Mouse (Mus musculus): ENCODE measurements at regions not wholly inside any gene's neighbourhood (a gene's known extent, or its start where the extent isn't known, plus 50 kb on each side); places are given as distances from the start of the nearest gene placed in this dataset.
A peak's percentile ranks its signal among the peaks of the same experiment; 100 is the strongest.
"Not testable (repeated sequence)": the region's sequence is repeated elsewhere in the genome, so short reads cannot be mapped to it uniquely, and the experiment has no call there.

- no peaks in the 10 kb centered on the region for H3K27me3 ChIP-seq
- no peaks in the 10 kb centered on the region for H3K4me1 ChIP-seq
- ATAC-seq (replicated peaks): no peak
- H3K9ac ChIP-seq (replicated peaks): no peak overlapping the region
- no peak overlapping the region for H3K27ac ChIP-seq (replicated peaks)
- no peaks in the 10 kb centered on the region for H3K36me3 ChIP-seq
- H3K4me3 ChIP-seq: no peak overlapping the region
- 91% methylated on average over 5 of the region's 5 CpGs for WGBS
- H3K4me2 ChIP-seq (replicated peaks): no peak overlapping the region
- no peaks in the 10 kb centered on the region for H3K9me3 ChIP-seq
These were observed 204.7 kb upstream of the Pclo start for GRCm38 (mm10) chr5:14309981-14310380.

- H3K4me2 ChIP-seq (replicated peaks): no peak overlapping the region
- H3K27ac ChIP-seq (replicated peaks): no peak overlapping the region
- H3K27me3 ChIP-seq: no peaks in the 10 kb centered on the region
- no peaks in the 10 kb centered on the region for H3K4me1 ChIP-seq
- H3K4me3 ChIP-seq: no peak overlapping the region
- no peaks in the 10 kb centered on the region for H3K36me3 ChIP-seq
- 87% methylated on average over 3 of the region's 3 CpGs for WGBS
- no peak overlapping the region for H3K9ac ChIP-seq (replicated peaks)
- no peak for ATAC-seq (replicated peaks)
- no peaks in the 10 kb centered on the region for H3K9me3 ChIP-seq
These were observed 203.0 kb upstream of the Pclo start for GRCm38 (mm10) chr5:14311729-14312128.

GRCm38 (mm10) chr5:14320216-14320615 is 194.5 kb upstream of the Pclo start:
- H3K27me3 ChIP-seq: no peaks in the 10 kb centered on the region
- ATAC-seq (replicated peaks): no peak
- no peaks in the 10 kb centered on the region for H3K36me3 ChIP-seq
- H3K9me3 ChIP-seq: no peaks in the 10 kb centered on the region
- H3K27ac ChIP-seq (replicated peaks): no peak overlapping the region
- no peaks in the 10 kb centered on the region for H3K4me1 ChIP-seq
- no peak overlapping the region for H3K9ac ChIP-seq (replicated peaks)
- no peak overlapping the region for H3K4me2 ChIP-seq (replicated peaks)
- no peak overlapping the region for H3K4me3 ChIP-seq
- WGBS: 89% methylated on average over 4 of the region's 4 CpGs

GRCm38 (mm10) chr5:14322000-14322399 is 192.7 kb upstream of the Pclo start:
- Histone ChIP-seq H3K9me3 (no peaks in the 10 kb centered on the region), H3K9ac (replicated peaks) (no peak overlapping the region), H3K4me3 (no peak overlapping the region), H3K27me3 (no peaks in the 10 kb centered on the region), H3K4me1 (no peaks in the 10 kb centered on the region), H3K36me3 (no peaks in the 10 kb centered on the region), H3K4me2 (replicated peaks) (no peak overlapping the region), H3K27ac (replicated peaks) (no peak overlapping the region)
- WGBS: 54% methylated on average over 1 of the region's 1 CpGs
- ATAC-seq (replicated peaks): no peak

- Histone ChIP-seq H3K4me1 (no peaks in the 10 kb centered on the region), H3K4me3 (no peak overlapping the region), H3K9ac (replicated peaks) (no peak overlapping the region), H3K27me3 (no peaks in the 10 kb centered on the region), H3K27ac (replicated peaks) (no peak overlapping the region), H3K9me3 (no peaks in the 10 kb centered on the region), H3K4me2 (replicated peaks) (no peak overlapping the region), H3K36me3 (no peaks in the 10 kb centered on the region)
- WGBS: 57% methylated on average over 1 of the region's 1 CpGs
- no peak for ATAC-seq (replicated peaks)
These were observed 154.3 kb upstream of the Pclo start for GRCm38 (mm10) chr5:14360446-14360845.

GRCm38 (mm10) chr5:14389184-14389890 is 125.4 kb upstream of the Pclo start:
- H3K4me2 ChIP-seq (replicated peaks): no peak overlapping the region
- H3K9me3 ChIP-seq: no peaks in the 10 kb centered on the region
- no peaks in the 10 kb centered on the region for H3K4me1 ChIP-seq
- H3K27me3 ChIP-seq: no peaks in the 10 kb centered on the region
- no peak overlapping the region for H3K4me3 ChIP-seq
- 21% methylated on average over 6 of the region's 6 CpGs for WGBS
- H3K36me3 ChIP-seq: no peaks in the 10 kb centered on the region
- peak; percentile 95 for ATAC-seq (replicated peaks)
- no peak overlapping the region for H3K9ac ChIP-seq (replicated peaks)
- H3K27ac ChIP-seq (replicated peaks): no peak overlapping the region

- H3K27ac ChIP-seq (replicated peaks): no peak overlapping the region
- H3K4me2 ChIP-seq (replicated peaks): no peak overlapping the region
- H3K27me3 ChIP-seq: no peaks in the 10 kb centered on the region
- 77% methylated on average over 3 of the region's 3 CpGs for WGBS
- no peak overlapping the region for H3K9ac ChIP-seq (replicated peaks)
- H3K9me3 ChIP-seq: no peaks in the 10 kb centered on the region
- no peaks in the 10 kb centered on the region for H3K36me3 ChIP-seq
- no peaks in the 10 kb centered on the region for H3K4me1 ChIP-seq
- no peak overlapping the region for H3K4me3 ChIP-seq
- ATAC-seq (replicated peaks): no peak
These were observed 122.9 kb upstream of the Pclo start for GRCm38 (mm10) chr5:14391793-14392192.

GRCm38 (mm10) chr5:14403381-14403780 is 111.3 kb upstream of the Pclo start:
- not testable (repeated sequence) for H3K4me3 ChIP-seq; H3K9me3 ChIP-seq; H3K27ac ChIP-seq (replicated peaks); H3K27me3 ChIP-seq; H3K4me1 ChIP-seq; H3K9ac ChIP-seq (replicated peaks); H3K36me3 ChIP-seq; H3K4me2 ChIP-seq (replicated peaks); ATAC-seq (replicated peaks)
- 95% methylated on average over 10 of the region's 12 CpGs for WGBS

- Histone ChIP-seq H3K27me3 (no peaks in the 10 kb centered on the region), H3K27ac (replicated peaks) (no peak overlapping the region), H3K4me1 (no peaks in the 10 kb centered on the region), H3K4me2 (replicated peaks) (no peak overlapping the region), H3K9ac (replicated peaks) (no peak overlapping the region), H3K9me3 (no peaks in the 10 kb centered on the region), H3K36me3 (no peaks in the 10 kb centered on the region), H3K4me3 (no peak overlapping the region)
- 72% methylated on average over 2 of the region's 2 CpGs for WGBS
- ATAC-seq (replicated peaks): no peak
These were observed 110.4 kb upstream of the Pclo start for GRCm38 (mm10) chr5:14404344-14404743.

- Histone ChIP-seq H3K4me1 (no peaks in the 10 kb centered on the region), H3K4me2 (replicated peaks) (no peak overlapping the region), H3K27me3 (no peaks in the 10 kb centered on the region), H3K4me3 (no peak overlapping the region), H3K36me3 (no peaks in the 10 kb centered on the region), H3K27ac (replicated peaks) (no peak overlapping the region), H3K9me3 (no peaks in the 10 kb centered on the region), H3K9ac (replicated peaks) (no peak overlapping the region)
- WGBS: 63% methylated on average over 1 of the region's 1 CpGs
- ATAC-seq (replicated peaks): no peak
These were observed 99.4 kb upstream of the Pclo start for GRCm38 (mm10) chr5:14415234-14415862.

- no peak for ATAC-seq (replicated peaks)
- Histone ChIP-seq H3K27ac (replicated peaks) (no peak overlapping the region), H3K27me3 (no peaks in the 10 kb centered on the region), H3K4me3 (no peak overlapping the region), H3K36me3 (no peaks in the 10 kb centered on the region), H3K9ac (replicated peaks) (no peak overlapping the region), H3K4me2 (replicated peaks) (no peak overlapping the region), H3K9me3 (no peaks in the 10 kb centered on the region), H3K4me1 (no peaks in the 10 kb centered on the region)
- 53% methylated on average over 2 of the region's 5 CpGs for WGBS
These were observed 61.6 kb upstream of the Pclo start for GRCm38 (mm10) chr5:14453082-14453481.

All from forebrain, embryonic 15.5 days (tissue).